Mouse (Mus musculus) spleen, adult 2 months (tissue): Measurements from ENCODE around the gene Ncs1.

Experiments used
- CTCF ChIP-seq: fragments of 200-500 bp; IDR thresholded peaks from 2 replicates; pipeline ENCODE4 v1.5.1; 2011; ENCODE audit warnings: mild to moderate bottlenecking, inconsistent platforms; ENCODE audit not compliant: insufficient read depth, insufficient read length, insufficient replicate concordance; ENCODE audit errors: extremely low read depth
- POLR2A ChIP-seq: fragments of 200-500 bp; IDR thresholded peaks from 2 replicates; pipeline ENCODE4 v1.6.1; 2011; ENCODE audit warnings: low read depth, low read length, inconsistent platforms

GRCm38 (mm10) chr2:31253463-31253862 is 7.8 kb downstream of the Ncs1 start:
- no peak for TF ChIP-seq CTCF
- TF ChIP-seq POLR2A, result no peak
